Mouse (Mus musculus) megakaryocyte, embryonic 14.5 days (primary cell): ENCODE results near the gene Plekhg2.

Source experiments
- FLI1 ChIP-seq: IDR thresholded peaks from 2 replicates; pipeline ENCODE4 v1.6.1; 2012; ENCODE audit warnings: low read length, inconsistent platforms, mixed read lengths
- GATA1 ChIP-seq: IDR thresholded peaks from 3 replicates; pipeline ENCODE4 v1.6.1; 2012; ENCODE audit warnings: mixed read lengths, low read length, inconsistent platforms, borderline replicate concordance

- TF ChIP-seq GATA1, result no peak
- no peak for TF ChIP-seq FLI1
Measured at GRCm38 (mm10) chr7:28335471-28335870, 36.9 kb downstream of the Plekhg2 start.
